Mouse (Mus musculus) intestine, embryonic 15.5 days (tissue): Measurements from ENCODE around the gene Ggcx. TPM values are rescaled to one million over a fixed set of nuclear protein-coding genes. Genes with fewer than 3 reads are reported as not detected.
"Not testable (repeated sequence)": the region's sequence is repeated elsewhere in the genome, so short reads cannot be mapped to it uniquely, and the experiment has no call there.

Experiments used
- ATAC-seq: fragments of 200-750 bp; cut with Nextera tagmentation; 2 replicates; pipeline ENCODE4 v1.8.0; 2017; ENCODE audit warnings: moderate TSS enrichment, moderate library complexity
- H3K27ac ChIP-seq: fragments of 300-500 bp; sonication (generic); 2 replicates; pipeline ENCODE4 v1.5.1; 2015; ENCODE audit warnings: mild to moderate bottlenecking, inconsistent platforms
- H3K27me3 ChIP-seq: fragments of 300-500 bp; sonication (generic); replicated peaks from 2 replicates; pipeline ENCODE4 v1.6.1; 2015; ENCODE audit warnings: inconsistent platforms
- H3K36me3 ChIP-seq: fragments of 300-500 bp; sonication (generic); 2 replicates; pipeline ENCODE4 v1.6.1; 2015; ENCODE audit warnings: inconsistent platforms
- H3K4me1 ChIP-seq: fragments of 300-500 bp; sonication (generic); replicated peaks from 2 replicates; pipeline ENCODE4 v1.6.1; 2015; ENCODE audit warnings: inconsistent platforms
- H3K4me2 ChIP-seq: fragments of 300-500 bp; sonication (generic); replicated peaks from 2 replicates; pipeline ENCODE4 v1.6.1; 2015; ENCODE audit warnings: mild to moderate bottlenecking, inconsistent platforms
- H3K4me3 ChIP-seq: fragments of 300-500 bp; sonication (generic); replicated peaks from 2 replicates; pipeline ENCODE4 v1.5.1; 2015; ENCODE audit warnings: inconsistent platforms
- H3K9ac ChIP-seq: fragments of 300-500 bp; sonication (generic); 2 replicates; pipeline ENCODE4 v1.6.1; 2015; ENCODE audit warnings: inconsistent platforms
- H3K9me3 ChIP-seq: fragments of 300-500 bp; sonication (generic); 2 replicates; pipeline ENCODE4 v1.6.1; 2016; ENCODE audit warnings: inconsistent platforms
- WGBS: fragments of 180-500 bp; shearing (Covaris S2); methylation state at CpG from one replicate; pipeline ENCODE4 v1.1.7; 2015; 5-methylcytosine and 5-hydroxymethylcytosine counted together
- polyA plus RNA-seq: library from polyadenylated mRNA; unstranded; fragments of >200 nt; fragmentation: Nextera tagmentation; extraction: Ambion mirVana; gene quantifications from 2 replicates; pipeline ENCODE4 v1.2.1, GENCODE M21; 2015

The Ggcx gene
- polyA plus RNA-seq, 1 experiment from 2014 or later = 23.9 TPM

DNA sequence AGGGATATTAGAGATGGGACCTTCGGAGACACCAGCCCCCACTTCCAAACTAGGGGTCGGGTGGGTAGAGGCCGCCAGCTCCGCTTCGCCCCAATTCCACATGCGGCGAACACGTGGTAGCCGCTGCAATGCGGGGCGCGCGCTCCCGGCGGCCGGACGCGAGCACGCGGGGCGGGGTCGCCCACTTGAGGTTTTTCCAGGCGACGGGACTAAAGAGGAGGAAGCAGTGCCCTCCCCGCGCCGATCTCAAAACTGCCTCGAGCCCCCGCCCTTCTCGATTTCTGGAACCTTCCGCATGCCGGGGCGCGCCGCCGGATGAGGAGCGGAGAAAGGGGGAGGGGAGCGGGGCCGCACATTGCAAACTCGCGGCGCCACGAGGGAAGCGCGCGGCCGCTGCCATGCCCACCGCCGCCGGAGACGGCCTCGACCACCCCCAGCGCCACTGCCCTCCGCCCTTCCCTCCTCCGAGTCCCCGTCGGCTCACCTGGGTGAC is 24.8 kb downstream of the Ggcx start:
- H3K9me3 ChIP-seq = no peaks in the 10 kb centered on the region
- H3K36me3 ChIP-seq = peaks cover 15% of the 10 kb centered on the region
- H3K4me2 ChIP-seq = peak overlapping the region; percentile 80
- H3K9ac ChIP-seq = peak overlapping the region; percentile 87
- peak; percentile 75 for ATAC-seq
- H3K4me3 ChIP-seq = peak overlapping the region; percentile 67
- WGBS = under 1% methylated on average over 57 of the region's 57 CpGs
- H3K27ac ChIP-seq = peak overlapping the region; percentile 96
- peaks cover 5% of the 10 kb centered on the region; the same call in 1 of the 2 replicates for H3K4me1 ChIP-seq
- H3K27me3 ChIP-seq = no peaks in the 10 kb centered on the region

DNA sequence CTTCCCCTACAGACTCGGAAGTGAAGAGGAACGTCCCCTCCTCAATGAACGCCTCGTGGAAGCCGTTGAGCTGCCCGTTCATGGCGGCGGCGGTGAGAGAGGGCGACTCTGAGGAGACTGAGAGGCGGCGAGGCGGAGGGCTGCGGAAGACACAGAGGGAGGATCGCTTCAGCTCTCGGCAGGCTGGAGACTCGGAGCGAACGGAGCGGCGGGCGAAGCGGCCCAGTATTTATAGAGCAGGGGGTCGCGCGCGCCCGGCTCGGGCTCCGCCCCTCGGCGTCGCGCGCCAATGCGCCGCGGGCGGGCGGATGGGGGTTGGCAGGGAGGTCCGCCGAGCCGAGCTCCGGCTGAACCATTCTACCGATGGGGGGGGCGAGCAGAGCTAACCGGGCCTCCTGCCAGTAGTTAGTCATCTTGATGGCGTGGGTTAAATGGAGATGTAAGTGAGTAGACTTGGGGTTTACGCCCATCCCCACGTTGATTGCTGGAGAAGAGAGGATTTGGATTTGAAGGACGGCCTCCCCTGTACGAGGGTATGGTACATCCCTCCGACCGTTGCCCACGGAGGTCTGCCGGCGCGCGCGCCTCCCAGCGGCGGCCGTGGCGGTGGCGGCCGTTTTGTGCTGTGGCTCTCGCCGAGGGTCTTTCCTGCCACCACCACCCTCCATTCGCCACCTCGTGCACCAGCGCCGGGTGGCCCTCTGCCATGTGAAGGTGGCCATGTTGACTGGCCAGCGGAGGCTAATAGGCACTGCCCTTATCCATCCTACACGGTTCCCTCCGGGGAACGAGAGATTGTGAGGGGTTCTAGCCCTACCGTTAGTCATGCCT is 25.5 kb downstream of the Ggcx start, which contains the start of gene Mat2a:
Mat2a (minus strand) TSS at position 204 of the 831 bp plus-strand sequence.
- no peaks in the 10 kb centered on the region for H3K27me3 ChIP-seq
- peak within 1 kb of the TSS; percentile 96 for H3K27ac ChIP-seq

DNA sequence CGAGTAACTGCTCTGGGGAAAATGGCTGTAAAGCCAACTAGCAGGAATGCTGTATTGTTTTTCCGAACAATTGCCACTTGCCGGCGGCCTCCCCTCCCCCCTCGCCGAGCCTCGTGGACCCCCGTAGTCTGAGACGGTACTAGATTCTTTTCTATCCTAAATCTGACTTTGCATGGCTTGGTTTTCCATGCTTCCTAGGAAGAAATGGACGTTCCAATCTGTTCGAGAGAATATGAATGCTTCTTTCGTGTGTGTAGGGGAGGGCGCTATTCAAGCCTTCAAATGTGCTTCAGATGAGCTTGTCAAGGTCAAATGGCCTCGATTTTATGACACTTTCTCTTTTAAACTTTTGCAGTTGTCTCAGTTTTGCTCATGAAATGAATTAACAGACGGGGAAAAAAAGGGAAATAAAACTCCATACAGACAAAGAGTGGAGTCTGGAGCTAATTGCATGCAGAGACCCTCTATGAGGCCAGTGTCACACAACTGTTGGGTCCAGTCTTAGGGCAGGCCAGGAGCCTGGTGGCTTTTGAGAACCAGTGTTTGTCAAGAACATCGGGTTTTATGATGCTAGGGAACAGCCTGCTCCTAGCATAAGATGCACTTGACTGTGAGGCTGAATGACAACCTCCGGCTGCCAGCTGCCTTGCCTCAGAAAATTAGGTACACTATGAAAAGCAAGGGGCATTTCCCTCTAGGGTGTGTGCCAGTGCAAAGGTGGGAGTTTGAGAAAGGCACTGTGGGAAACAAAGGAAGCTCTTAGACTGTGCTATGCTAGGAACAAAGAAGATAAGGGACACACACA is 26.3 kb downstream of the Ggcx start:
- peak; percentile 9; the same call in 1 of the 2 replicates for ATAC-seq
- peak overlapping the region; percentile 75 for H3K9ac ChIP-seq
- H3K36me3 ChIP-seq = peaks cover 11% of the 10 kb centered on the region
- peaks cover 5% of the 10 kb centered on the region; the same call in 1 of the 2 replicates for H3K4me1 ChIP-seq
- H3K4me2 ChIP-seq = peak overlapping the region; percentile 80
- H3K9me3 ChIP-seq = no peaks in the 10 kb centered on the region
- WGBS = 9% methylated on average over 17 of the region's 17 CpGs
- peak overlapping the region; percentile 96 for H3K27ac ChIP-seq
- H3K27me3 ChIP-seq = no peaks in the 10 kb centered on the region
- H3K4me3 ChIP-seq = peak overlapping the region; percentile 67

More for the DNA sequence above, 25.5 kb downstream of the Ggcx start, which contains the start of gene Mat2a:
- ATAC-seq = peak; percentile 93
- peaks cover 15% of the 10 kb centered on the region for H3K36me3 ChIP-seq
- H3K4me1 ChIP-seq = peaks cover 5% of the 10 kb centered on the region; the same call in 1 of the 2 replicates
- no peaks in the 10 kb centered on the region for H3K9me3 ChIP-seq
- H3K4me3 ChIP-seq = peak within 1 kb of the TSS; percentile 67
- WGBS = under 1% methylated on average over 77 of the region's 77 CpGs
- H3K4me2 ChIP-seq = peak within 1 kb of the TSS; percentile 80
- H3K9ac ChIP-seq = peak within 1 kb of the TSS; percentile 87

- Histone ChIP-seq H3K9ac (no peak overlapping the region), H3K9me3 (no peaks in the 10 kb centered on the region), H3K4me3 (no peak overlapping the region), H3K4me2 (no peak overlapping the region), H3K27ac (no peak overlapping the region), H3K27me3 (no peaks in the 10 kb centered on the region), H3K36me3 (no peaks in the 10 kb centered on the region), H3K4me1 (peaks cover 5% of the 10 kb centered on the region; the same call in 1 of the 2 replicates)
- ATAC-seq = no peak
- WGBS = 89% methylated on average over 1 of the region's 1 CpGs
Observed at GRCm38 (mm10) chr6:72442921-72443604, 29.0 kb downstream of the Ggcx start.

DNA sequence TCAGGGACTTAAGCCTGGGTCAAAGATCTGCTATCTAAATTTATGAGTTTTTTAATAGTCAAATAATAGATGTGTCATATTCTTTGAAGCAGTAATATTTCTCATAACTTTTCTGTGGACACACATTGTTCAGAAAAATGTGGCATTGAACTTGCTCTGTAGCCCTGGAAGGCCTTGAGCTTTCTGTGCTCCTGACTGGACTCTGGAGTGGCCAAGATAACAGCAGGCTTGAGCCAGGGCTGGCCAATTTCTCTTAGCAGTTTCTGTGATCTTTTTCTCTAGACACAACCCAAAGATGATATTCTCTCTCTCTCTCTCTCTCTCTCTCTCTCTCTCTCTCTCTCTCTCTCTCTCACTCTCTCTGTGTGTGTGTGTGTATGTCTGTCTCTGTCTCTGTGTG is 30.9 kb downstream of the Ggcx start:
- Histone ChIP-seq H3K4me1 (peaks cover 5% of the 10 kb centered on the region; the same call in 1 of the 2 replicates), H3K9me3 (no peaks in the 10 kb centered on the region), H3K9ac (no peak overlapping the region), H3K36me3 (no peaks in the 10 kb centered on the region), H3K27me3 (no peaks in the 10 kb centered on the region), H3K4me2 (no peak overlapping the region), H3K4me3 (no peak overlapping the region), H3K27ac (no peak overlapping the region)
- no peak for ATAC-seq

DNA sequence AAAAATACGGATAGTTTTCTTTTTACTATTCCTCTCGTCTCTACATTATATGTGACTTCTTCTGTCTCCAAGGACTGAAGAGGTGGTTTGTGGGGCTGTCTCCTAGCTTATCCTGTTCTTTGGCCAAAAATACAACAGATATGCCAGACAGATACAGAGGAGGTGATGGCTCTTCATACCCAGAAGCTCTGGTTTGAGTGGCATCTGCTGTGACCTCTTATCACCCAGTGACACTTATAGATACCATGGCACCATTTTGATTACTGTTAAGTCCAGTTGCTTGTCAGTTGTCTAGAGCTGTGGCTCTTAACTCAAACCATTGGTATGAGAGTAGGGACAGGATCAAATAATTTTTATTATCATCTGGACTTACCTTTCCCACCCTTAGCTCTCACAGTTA is 33.4 kb downstream of the Ggcx start:
- H3K9ac ChIP-seq = no peak overlapping the region
- 79% methylated on average over 2 of the region's 2 CpGs for WGBS

GRCm38 (mm10) chr6:72451778-72452177 is 37.7 kb downstream of the Ggcx start:
- H3K4me2 ChIP-seq, ATAC-seq, H3K4me1 ChIP-seq, H3K27me3 ChIP-seq, H3K9me3 ChIP-seq, H3K9ac ChIP-seq, H3K4me3 ChIP-seq, H3K36me3 ChIP-seq, H3K27ac ChIP-seq: not testable (repeated sequence)
- WGBS = 78% methylated on average over 2 of the region's 2 CpGs

More for the DNA sequence above, 33.4 kb downstream of the Ggcx start:
- Histone ChIP-seq H3K27ac (no peak overlapping the region), H3K4me3 (no peak overlapping the region), H3K4me2 (no peak overlapping the region), H3K9me3 (no peaks in the 10 kb centered on the region), H3K4me1 (no peaks in the 10 kb centered on the region), H3K27me3 (no peaks in the 10 kb centered on the region), H3K36me3 (no peaks in the 10 kb centered on the region)
- ATAC-seq = no peak

DNA sequence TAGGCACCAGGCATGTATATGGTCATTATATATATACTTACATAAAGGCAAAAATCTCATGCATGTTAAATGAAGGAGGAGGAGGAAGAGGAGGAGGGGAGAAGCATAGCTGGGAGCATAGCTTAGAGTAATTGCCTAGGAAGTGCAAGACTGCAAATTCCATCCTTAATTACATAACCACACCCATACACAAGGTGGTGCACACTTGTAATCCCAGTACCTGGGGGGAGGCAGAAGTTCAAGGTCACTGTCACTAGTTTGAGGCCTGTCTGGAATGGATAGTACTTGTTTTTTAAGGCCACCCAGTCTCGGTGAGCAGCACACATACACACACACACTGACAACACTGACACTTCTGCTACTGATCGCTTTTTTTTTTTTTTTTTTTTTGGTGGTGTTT is 38.2 kb downstream of the Ggcx start:
- ATAC-seq = peak; percentile 39; the same call in 1 of the 2 replicates
- Histone ChIP-seq H3K9ac (no peak overlapping the region), H3K9me3 (no peaks in the 10 kb centered on the region), H3K4me1 (0 out of 2 replicates have a peak, but pooled peaks cover 4% of the 10 kb centered on the region), H3K27me3 (no peaks in the 10 kb centered on the region), H3K4me3 (no peak overlapping the region), H3K4me2 (no peak overlapping the region), H3K27ac (no peak overlapping the region), H3K36me3 (no peaks in the 10 kb centered on the region)
- WGBS = 74% methylated on average over 2 of the region's 2 CpGs

- Histone ChIP-seq H3K4me2 (no peak overlapping the region), H3K4me1 (peaks cover 8% of the 10 kb centered on the region; the same call in 1 of the 2 replicates), H3K9ac (no peak overlapping the region), H3K36me3 (no peaks in the 10 kb centered on the region), H3K27me3 (no peaks in the 10 kb centered on the region), H3K27ac (no peak overlapping the region), H3K4me3 (no peak overlapping the region), H3K9me3 (no peaks in the 10 kb centered on the region)
- WGBS = 74% methylated on average over 3 of the region's 3 CpGs
- no peak for ATAC-seq
Observed at GRCm38 (mm10) chr6:72453578-72453977, 39.5 kb downstream of the Ggcx start.

DNA sequence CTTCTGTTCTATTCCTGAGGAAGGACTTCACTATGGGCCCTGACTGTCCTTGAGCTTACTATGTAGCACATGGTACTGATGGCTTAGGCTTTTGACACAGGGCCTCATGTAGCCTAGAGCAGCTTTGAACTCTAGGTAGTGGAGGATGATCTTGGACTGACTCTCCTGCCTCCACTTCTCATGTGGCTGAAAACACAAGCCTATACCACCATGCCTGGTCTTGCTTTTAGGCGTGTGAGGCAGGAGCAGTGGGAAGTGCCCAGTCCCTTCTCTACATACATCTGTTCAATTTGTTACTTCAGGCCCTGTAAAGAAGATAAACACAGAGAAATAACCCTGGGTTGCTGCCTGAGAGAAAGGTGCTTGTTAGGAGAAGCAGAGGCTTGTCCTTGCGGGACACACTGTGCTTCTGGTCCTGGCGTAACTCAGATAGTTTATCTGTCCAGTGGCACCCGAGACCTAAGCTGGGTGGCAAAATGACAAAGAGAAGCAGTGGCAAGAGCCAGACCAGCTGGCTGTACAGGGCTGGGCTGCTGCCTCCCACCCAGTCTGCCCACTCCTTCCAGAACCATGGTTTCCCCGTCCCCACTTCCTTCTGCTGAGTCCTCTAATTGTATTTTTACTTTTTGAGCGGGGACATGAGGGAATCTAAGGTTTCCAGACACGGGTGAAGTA is 40.1 kb downstream of the Ggcx start:
- Histone ChIP-seq H3K4me1 (peaks cover 15% of the 10 kb centered on the region; the same call in 1 of the 2 replicates), H3K9ac (no peak overlapping the region), H3K27me3 (no peaks in the 10 kb centered on the region), H3K27ac (peak overlapping the region; percentile 42), H3K9me3 (no peaks in the 10 kb centered on the region), H3K4me2 (no peak overlapping the region), H3K36me3 (no peaks in the 10 kb centered on the region), H3K4me3 (no peak overlapping the region)
- 45% methylated on average over 7 of the region's 7 CpGs for WGBS
- ATAC-seq = peak; percentile 30; the same call in 1 of the 2 replicates

DNA sequence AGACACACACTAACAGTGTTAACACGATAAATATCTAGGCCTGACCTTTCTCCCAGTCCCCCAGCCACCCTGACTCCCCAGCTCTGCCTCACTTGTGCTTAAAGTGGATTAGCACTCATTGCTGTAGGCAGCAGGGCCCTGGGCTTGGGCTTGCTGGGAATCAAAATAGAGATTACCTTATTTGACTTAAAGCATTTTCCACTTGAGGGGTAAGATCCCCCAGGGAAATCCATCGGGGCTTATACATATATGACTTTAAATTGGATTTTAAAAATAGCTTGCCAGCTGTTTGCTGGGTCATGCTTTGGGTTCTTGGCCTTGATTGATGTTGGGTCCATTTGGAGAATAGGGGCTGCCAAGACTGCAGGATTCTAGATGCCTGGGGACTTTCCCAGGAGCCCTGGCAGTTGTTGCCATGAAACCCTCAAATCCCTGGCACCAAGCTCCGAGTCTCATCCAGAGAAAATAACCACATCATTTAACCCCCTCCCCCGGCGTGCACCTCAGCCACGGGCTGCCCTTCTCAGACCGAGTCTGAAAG is 40.8 kb downstream of the Ggcx start:
- no peaks in the 10 kb centered on the region for H3K36me3 ChIP-seq
- H3K4me1 ChIP-seq = peaks cover 16% of the 10 kb centered on the region; the same call in 1 of the 2 replicates
- no peaks in the 10 kb centered on the region for H3K9me3 ChIP-seq
- 59% methylated on average over 7 of the region's 7 CpGs for WGBS
- ATAC-seq = peak; percentile 24; the same call in 1 of the 2 replicates
- H3K9ac ChIP-seq = no peak overlapping the region
- no peaks in the 10 kb centered on the region for H3K27me3 ChIP-seq
- H3K4me2 ChIP-seq = no peak overlapping the region
- peak overlapping the region; percentile 42; the same call in 1 of the 2 replicates for H3K27ac ChIP-seq
- H3K4me3 ChIP-seq = no peak overlapping the region
